Mouse (Mus musculus) adrenal gland, adult 10 weeks (tissue): ENCODE measurements around the gene Tfam. TPM values are rescaled to one million over a fixed set of nuclear protein-coding genes. Genes with fewer than 3 reads are reported as not detected.

Experiments used
- polyA plus RNA-seq: library from polyadenylated mRNA; stranded (reverse); fragments of 350-450 nt; fragmentation: Illumina TruSeq; extraction: RNeasy Lipid Tissue Mini Kit (QIAGEN cat#74804); gene quantifications from one replicate; pipeline ENCODE4 v1.2.3, GENCODE M21; 2014; ENCODE audit warnings: low read depth, low replicate concordance

Gene Tfam
- polyA plus RNA-seq = 240 TPM

DNA sequence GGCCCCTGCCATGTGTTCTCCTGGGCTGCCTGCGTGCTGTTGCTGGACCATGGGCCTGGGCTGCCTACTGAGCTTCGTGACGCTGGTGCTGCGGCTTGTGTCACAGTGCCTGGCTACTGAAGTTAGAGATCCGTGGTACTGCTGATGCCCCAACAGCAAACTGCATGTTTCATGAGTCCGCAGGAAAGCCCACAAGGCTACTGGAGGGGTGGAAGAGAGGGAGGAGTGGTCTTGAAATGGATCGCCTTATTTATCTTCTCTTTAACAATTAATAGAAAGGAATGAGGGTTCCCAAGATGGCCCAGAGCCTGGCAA is at the start of gene Tfam:
Gene Tfam (minus strand): TSS at position 41 of the 315 bp plus-strand sequence.

DNA sequence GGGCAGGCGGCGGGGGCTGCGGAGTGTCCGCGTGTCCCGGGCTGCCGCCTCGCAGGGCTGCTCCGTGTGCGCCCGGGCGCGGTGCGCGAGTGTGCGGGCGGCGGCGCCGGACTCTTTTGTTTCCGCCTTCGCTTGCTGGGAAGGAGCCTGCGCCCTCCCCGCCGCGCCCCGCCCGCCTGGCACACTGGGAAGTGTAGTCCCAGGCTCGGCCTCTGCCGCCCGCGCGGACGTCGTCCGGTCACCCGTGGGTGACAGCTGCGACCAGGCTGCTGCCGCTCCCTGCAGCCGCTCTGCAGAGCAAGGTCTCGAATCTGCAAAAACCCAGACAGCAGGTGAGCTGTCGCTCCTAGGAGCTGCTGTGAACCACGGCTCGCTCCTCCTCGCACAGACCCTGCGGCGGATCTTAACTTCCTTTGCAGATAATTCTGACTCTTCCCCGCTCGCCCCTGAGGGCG is 47.1 kb upstream of the Tfam start, which contains the start of gene Ube2d1:
Gene Ube2d1 (minus strand): TSS at position 137 of the 455 bp plus-strand sequence.

Other genes with a start within 250 kb of the Tfam start
- 15.5 TPM for gene Bicc1, start 78.6 kb downstream of the Tfam start, polyA plus RNA-seq
- 77.3 TPM for gene Ube2d1, start 47.0 kb upstream of the Tfam start, polyA plus RNA-seq
- gene Cisd1, start 106.7 kb upstream of the Tfam start, polyA plus RNA-seq = 30.8 TPM
- gene Ipmk, start 109.5 kb upstream of the Tfam start, polyA plus RNA-seq = 15.5 TPM